Mouse (Mus musculus) activated CD4-positive, CD25-positive, alpha-beta regulatory T cell, adult 9 weeks (primary cell): ENCODE measurements around the gene Serpinb12. TPM values are rescaled to one million over a fixed set of nuclear protein-coding genes. Genes with fewer than 3 reads are reported as not detected.

ENCODE experiments used
- polyA plus RNA-seq: library from polyadenylated mRNA; unstranded; fragments of 100-300 nt; shearing (Covaris generic); gene quantifications from one replicate; pipeline ENCODE4 v1.2.1, GENCODE M21; 2017

Gene Serpinb12
- polyA plus RNA-seq, result not detected

DNA sequence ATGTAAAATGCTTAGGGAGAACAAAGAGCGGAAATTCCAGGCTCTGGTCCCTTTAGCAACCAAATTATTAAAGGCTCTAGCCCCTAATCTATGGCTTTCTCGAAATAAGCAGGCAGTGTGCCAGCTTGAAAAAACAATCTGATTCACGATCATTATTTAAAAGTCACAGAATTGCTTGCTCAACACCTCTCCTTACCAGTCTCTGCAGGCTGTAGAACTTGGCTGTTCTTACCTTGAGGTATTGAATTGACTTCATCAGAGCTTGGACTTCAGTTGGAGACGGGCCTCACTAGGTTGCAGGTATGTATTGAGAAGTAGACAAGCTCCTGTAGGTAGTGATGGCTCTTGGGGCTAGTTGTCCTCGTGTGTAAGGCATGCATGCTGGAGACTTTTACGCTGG, at the start of gene Serpinb12:
Gene Serpinb12, plus strand, starts transcription at position 185 of the 400 bp plus-strand sequence.

DNA sequence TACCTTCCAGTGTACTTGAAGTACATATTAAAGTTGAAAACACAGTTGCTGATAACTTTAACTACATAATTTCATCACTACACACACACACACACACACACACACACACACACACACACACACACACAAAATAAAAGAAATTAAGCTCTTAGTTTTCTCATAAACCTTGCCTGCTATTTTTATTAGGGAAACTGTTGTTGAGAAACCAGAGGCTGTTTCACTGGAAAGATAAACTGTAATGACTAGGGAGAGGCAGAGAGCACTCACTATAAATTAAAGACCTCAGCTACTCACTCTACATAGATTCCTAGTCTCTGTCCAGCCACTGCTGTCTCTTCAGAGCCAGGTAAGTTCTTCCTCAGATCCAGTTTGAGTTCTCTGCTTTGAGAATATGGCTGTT, 46.4 kb downstream of the Serpinb12 start, which contains the start of gene Serpinb13:
Gene Serpinb13, plus strand, starts transcription at position 301 of the 400 bp plus-strand sequence.

Other genes starting within 250 kb of the Serpinb12 start
- 160 TPM for gene Bcl2, start 220.2 kb upstream of the Serpinb12 start, polyA plus RNA-seq
- 27.3 TPM for gene Kdsr, start 174.7 kb upstream of the Serpinb12 start, polyA plus RNA-seq
- gene Vps4b, start 137.7 kb upstream of the Serpinb12 start, polyA plus RNA-seq, result 133 TPM
- not detected for gene Serpinb5, start 73.3 kb upstream of the Serpinb12 start, polyA plus RNA-seq
- not detected for gene Serpinb13, start 46.5 kb downstream of the Serpinb12 start, polyA plus RNA-seq
- not detected for gene Serpinb3a, start 117.9 kb downstream of the Serpinb12 start, polyA plus RNA-seq
- not detected for gene Serpinb3d, start 149.1 kb downstream of the Serpinb12 start, polyA plus RNA-seq